Mouse (Mus musculus): ENCODE data around the gene Krt18. TPM values are rescaled to one million over a fixed set of nuclear protein-coding genes. Genes with fewer than 3 reads are reported as not detected.

Gene Krt18
- polyA plus RNA-seq, 1 experiment from 2014 or later = 22.7 TPM

DNA sequence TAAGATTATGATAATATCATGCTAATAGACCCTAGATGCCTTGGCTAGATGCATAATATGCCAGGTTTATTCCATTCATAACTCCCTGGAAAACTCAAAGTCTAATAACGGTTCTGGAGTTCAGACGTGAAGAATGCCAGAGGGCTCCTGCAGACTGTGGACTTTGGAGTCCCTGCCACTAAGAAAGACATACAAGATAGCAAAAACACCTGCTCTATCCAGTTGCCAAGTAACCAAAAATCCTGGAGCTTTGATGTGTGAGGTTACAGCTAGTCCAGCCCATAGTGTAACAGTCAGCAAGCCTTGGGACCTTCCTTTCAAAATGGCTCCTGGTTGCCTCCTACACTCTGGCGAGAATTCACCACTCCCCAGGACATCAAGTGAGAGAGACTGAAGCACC is 16.8 kb downstream of the Krt18 start:
- no peaks in the 10 kb centered on the region for H3K9me3 ChIP-seq (ENCODE audit: control insufficient read depth, low read length)
- no peak for ATAC-seq (ENCODE audit: low FRiP score)
- WGBS = 85% methylated on average over 3 of the region's 3 CpGs
- DNase-seq (ENCODE audit: low spot score) = no peak
- no peak overlapping the region for H3K27ac ChIP-seq (ENCODE audit: low read depth, low read length)
- H3K36me3 ChIP-seq (ENCODE audit: control insufficient read depth, insufficient read depth, low read length) = no peaks in the 10 kb centered on the region
- H3K4me3 ChIP-seq (ENCODE audit: low read depth, low read length) = no peak overlapping the region
- H3K4me2 ChIP-seq (replicated peaks; ENCODE audit: low read depth, low read length) = no peak overlapping the region
- H3K4me1 ChIP-seq (replicated peaks; ENCODE audit: control insufficient read depth, insufficient read depth, low read length) = no peaks in the 10 kb centered on the region
- no peak overlapping the region for H3K9ac ChIP-seq (ENCODE audit: low read depth, low read length)
- H3K27me3 ChIP-seq (ENCODE audit: control insufficient read depth, insufficient read depth, low read length) = no peaks in the 10 kb centered on the region

DNA sequence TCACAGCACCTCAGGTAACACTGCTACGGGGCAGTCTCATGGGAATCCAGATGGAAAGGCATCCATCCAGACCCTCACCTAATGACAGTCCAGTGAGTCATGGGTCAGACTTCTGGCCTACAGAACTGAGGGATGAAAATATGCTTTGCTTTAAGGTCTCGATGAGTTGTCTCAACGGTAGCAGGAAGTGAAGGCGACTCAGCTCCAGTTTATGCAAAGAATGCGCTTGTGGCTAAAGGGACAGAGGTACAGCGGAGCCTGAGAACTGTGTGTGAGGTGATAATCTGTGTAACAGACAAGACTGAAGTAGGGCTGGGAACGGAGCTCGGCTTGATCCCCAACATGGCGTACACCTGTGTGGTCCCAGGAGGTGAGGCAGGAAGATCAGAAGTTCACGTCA is 17.7 kb downstream of the Krt18 start:
- WGBS = 92% methylated on average over 10 of the region's 10 CpGs
- ATAC-seq (ENCODE audit: low FRiP score) = no peak
- Histone ChIP-seq H3K9ac (ENCODE audit: low read depth, low read length) (no peak overlapping the region), H3K9me3 (ENCODE audit: control insufficient read depth, low read length) (no peaks in the 10 kb centered on the region), H3K4me1 (replicated peaks; ENCODE audit: control insufficient read depth, insufficient read depth, low read length) (no peaks in the 10 kb centered on the region), H3K36me3 (ENCODE audit: control insufficient read depth, insufficient read depth, low read length) (no peaks in the 10 kb centered on the region), H3K4me2 (replicated peaks; ENCODE audit: low read depth, low read length) (no peak overlapping the region), H3K27ac (ENCODE audit: low read depth, low read length) (no peak overlapping the region), H3K27me3 (ENCODE audit: control insufficient read depth, insufficient read depth, low read length) (no peaks in the 10 kb centered on the region), H3K4me3 (ENCODE audit: low read depth, low read length) (no peak overlapping the region)
- DNase-seq (ENCODE audit: low spot score) = no peak

DNA sequence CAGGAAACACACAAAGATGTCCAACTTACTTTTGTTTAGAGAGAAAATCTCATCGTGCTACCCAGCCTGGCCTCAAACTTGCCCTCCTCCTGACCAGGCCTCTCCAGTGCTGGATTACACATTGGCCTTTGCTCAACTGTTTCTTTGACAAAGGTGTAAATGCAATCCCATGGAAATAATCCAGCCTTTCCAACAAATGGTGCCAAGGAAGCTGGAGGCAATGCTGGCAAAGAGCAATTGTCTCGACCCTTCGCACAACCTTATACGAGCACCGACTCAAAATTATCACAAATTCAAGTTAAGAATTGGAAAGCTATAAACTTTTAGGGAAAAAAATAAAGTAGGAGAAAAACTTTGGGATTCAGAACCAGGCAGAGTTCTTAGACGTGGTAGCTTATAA is 20.0 kb downstream of the Krt18 start:
- H3K4me2 ChIP-seq (replicated peaks; ENCODE audit: low read depth, low read length) = no peak overlapping the region
- no peaks in the 10 kb centered on the region for H3K4me1 ChIP-seq (replicated peaks; ENCODE audit: control insufficient read depth, insufficient read depth, low read length)
- ATAC-seq (ENCODE audit: low FRiP score) (no peak), DNase-seq (ENCODE audit: low spot score) (no peak)
- H3K9ac ChIP-seq (ENCODE audit: low read depth, low read length) = no peak overlapping the region
- H3K36me3 ChIP-seq (ENCODE audit: control insufficient read depth, insufficient read depth, low read length) = no peaks in the 10 kb centered on the region
- no peak overlapping the region for H3K4me3 ChIP-seq (ENCODE audit: low read depth, low read length)
- WGBS = 88% methylated on average over 6 of the region's 6 CpGs
- H3K27me3 ChIP-seq (ENCODE audit: control insufficient read depth, insufficient read depth, low read length) = no peaks in the 10 kb centered on the region
- H3K9me3 ChIP-seq (ENCODE audit: control insufficient read depth, low read length) = no peaks in the 10 kb centered on the region
- no peak overlapping the region for H3K27ac ChIP-seq (ENCODE audit: low read depth, low read length)

DNA sequence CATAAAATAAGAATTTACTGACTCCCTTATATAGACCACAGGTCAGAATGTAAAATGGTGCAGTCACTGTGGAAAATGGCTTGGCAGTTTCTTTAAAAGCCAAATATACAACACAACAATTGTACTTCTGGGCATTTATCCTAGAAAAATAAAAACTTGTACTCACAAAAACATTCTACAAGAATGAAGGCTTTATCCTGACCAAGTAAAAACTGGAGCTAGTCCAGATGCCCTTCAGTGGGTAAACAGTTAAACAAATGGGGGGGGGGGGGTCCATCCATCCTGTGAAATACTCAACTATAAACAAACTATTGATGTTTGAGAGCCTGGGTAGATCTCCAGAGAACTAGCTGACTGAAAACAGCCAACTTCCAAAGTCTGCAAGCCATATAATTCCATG is 21.9 kb downstream of the Krt18 start:
- no peaks in the 10 kb centered on the region for H3K4me1 ChIP-seq (replicated peaks; ENCODE audit: control insufficient read depth, insufficient read depth, low read length)
- no peak overlapping the region for H3K9ac ChIP-seq (ENCODE audit: low read depth, low read length)
- H3K4me2 ChIP-seq (replicated peaks; ENCODE audit: low read depth, low read length) = no peak overlapping the region
- H3K27ac ChIP-seq (ENCODE audit: low read depth, low read length) = no peak overlapping the region
- no peak overlapping the region for H3K4me3 ChIP-seq (ENCODE audit: low read depth, low read length)
- no peaks in the 10 kb centered on the region for H3K27me3 ChIP-seq (ENCODE audit: control insufficient read depth, insufficient read depth, low read length)
- ATAC-seq (ENCODE audit: low FRiP score) (no peak), DNase-seq (ENCODE audit: low spot score) (no peak)
- H3K9me3 ChIP-seq (ENCODE audit: control insufficient read depth, low read length) = no peaks in the 10 kb centered on the region
- H3K36me3 ChIP-seq (ENCODE audit: control insufficient read depth, insufficient read depth, low read length) = no peaks in the 10 kb centered on the region

DNA sequence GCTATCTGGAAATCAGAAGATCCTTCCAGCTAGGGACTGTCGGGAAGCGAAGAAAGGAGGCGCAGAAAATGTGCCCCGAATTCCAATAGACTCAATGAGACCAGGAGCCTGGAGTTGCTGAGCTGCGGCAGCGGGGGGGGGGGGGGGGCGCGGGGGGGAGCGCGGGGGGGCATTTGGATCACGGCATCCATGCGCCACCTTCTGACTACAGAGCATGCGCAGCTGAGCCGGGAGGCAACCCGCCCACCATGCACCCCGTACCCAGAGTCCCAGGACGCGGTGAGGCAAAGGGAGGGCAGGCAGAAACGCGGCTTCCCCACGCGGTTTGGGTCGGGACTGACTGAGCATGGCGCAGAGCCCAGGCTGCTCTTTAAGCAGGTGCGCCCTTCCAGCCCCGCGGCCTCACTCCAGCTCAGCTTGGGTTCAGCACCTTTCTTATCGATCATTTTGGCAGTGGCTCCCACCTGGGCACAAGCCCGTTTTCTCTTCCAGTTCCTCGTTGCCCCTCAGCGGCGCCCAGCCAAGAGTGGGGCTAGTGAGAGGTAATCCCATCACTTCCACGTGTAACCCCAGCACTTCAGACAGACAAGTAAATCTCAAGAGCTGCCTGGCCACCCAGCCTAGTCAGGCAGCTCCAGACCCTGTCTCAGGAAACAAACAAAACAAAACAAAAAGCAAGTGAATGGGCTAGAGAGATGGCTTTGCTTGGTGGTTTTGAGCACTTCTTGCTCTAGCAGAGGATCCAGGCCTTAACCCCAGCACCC is 24.1 kb downstream of the Krt18 start:
- Histone ChIP-seq H3K36me3 (ENCODE audit: control insufficient read depth, insufficient read depth, low read length) (no peaks in the 10 kb centered on the region), H3K27ac (ENCODE audit: low read depth, low read length) (no peak overlapping the region)

DNA sequence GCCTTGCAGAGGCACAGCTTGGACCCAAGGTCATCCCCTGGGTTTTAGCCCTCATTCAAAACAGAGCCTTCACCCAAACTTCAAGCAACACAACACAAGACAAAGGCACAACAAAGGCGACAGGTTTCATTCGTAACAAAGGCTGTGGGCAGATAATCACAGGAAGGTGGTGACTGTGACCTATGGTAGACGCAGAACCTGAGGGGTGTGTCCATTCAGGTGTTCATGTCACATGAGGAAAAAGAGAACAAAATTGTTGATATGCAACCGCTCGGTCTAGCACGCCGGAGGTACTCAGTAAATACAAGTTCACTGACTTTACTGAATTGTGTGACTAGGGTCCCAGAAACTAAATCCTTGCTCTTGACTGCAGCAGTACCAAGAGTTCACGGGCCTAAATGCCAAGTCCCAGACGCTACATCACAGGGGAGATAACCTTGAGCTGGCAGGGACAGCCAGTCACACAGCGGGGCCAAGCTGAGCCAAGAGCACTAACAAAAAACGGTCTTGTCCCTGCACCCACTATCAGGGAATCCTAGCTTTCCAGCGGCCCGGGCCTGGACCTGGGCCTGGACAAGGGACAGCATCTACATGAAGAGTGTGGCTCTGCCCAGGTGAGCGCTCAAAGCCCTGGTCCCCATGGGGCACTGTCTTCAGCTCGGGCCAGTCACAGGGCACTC is 28.7 kb downstream of the Krt18 start:
- no peaks in the 10 kb centered on the region for H3K27me3 ChIP-seq (ENCODE audit: control insufficient read depth, insufficient read depth, low read length)
- ATAC-seq (ENCODE audit: low FRiP score) (no peak), DNase-seq (ENCODE audit: low spot score) (no peak)
- no peaks in the 10 kb centered on the region for H3K4me1 ChIP-seq (replicated peaks; ENCODE audit: control insufficient read depth, insufficient read depth, low read length)
- no peak overlapping the region for H3K4me3 ChIP-seq (ENCODE audit: low read depth, low read length)
- no peaks in the 10 kb centered on the region for H3K36me3 ChIP-seq (ENCODE audit: control insufficient read depth, insufficient read depth, low read length)
- no peaks in the 10 kb centered on the region for H3K9me3 ChIP-seq (ENCODE audit: control insufficient read depth, low read length)
- no peak overlapping the region for H3K27ac ChIP-seq (ENCODE audit: low read depth, low read length)
- H3K4me2 ChIP-seq (replicated peaks; ENCODE audit: low read depth, low read length) = no peak overlapping the region
- H3K9ac ChIP-seq (ENCODE audit: low read depth, low read length) = no peak overlapping the region
- 88% methylated on average over 15 of the region's 15 CpGs for WGBS

More for the DNA sequence above, 24.1 kb downstream of the Krt18 start:
- peak; percentile 64 for ATAC-seq (ENCODE audit: low FRiP score)
- Histone ChIP-seq H3K4me2 (replicated peaks; ENCODE audit: low read depth, low read length) (peak overlapping the region; percentile 79), H3K9ac (ENCODE audit: low read depth, low read length) (peak overlapping the region; percentile 58), H3K27me3 (ENCODE audit: control insufficient read depth, insufficient read depth, low read length) (no peaks in the 10 kb centered on the region), H3K9me3 (ENCODE audit: control insufficient read depth, low read length) (no peaks in the 10 kb centered on the region), H3K4me3 (ENCODE audit: low read depth, low read length) (peak overlapping the region; percentile 45), H3K4me1 (replicated peaks; ENCODE audit: control insufficient read depth, insufficient read depth, low read length) (no peaks in the 10 kb centered on the region)
- DNase-seq (ENCODE audit: low spot score) = peak; percentile 72
- 1% methylated on average over 27 of the region's 33 CpGs for WGBS

DNA sequence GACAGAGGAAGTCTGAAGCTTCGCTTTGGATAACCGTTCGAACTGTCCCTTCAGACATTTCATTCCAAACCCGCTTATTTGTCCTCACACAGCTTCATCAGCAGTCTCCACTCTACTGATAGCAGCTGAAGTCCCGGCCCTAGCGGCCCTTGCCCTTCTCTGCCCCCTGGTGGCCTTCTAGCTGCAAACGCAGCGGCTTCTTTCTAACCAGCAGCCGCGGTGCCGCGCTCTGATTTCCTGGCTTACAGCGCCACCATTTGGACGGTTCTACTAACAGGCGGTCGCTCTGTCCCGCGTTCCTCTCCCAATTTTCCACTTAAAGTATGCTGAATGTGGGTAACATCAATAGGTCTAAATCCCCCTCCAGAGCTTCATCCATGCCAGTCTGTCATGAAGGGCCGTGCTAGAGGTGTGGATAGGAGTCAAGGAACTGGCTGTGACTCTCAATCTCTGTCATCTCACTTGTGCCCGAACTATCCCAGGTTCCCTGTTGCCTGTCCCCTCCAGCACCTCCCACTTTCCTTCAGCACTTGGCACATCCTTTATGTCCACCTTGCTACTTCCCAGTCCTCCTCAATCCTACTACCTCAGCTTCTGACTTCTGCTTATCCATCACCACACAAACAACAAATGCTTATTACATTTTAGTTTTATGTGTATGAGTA is 37.8 kb downstream of the Krt18 start:
- Histone ChIP-seq H3K36me3 (ENCODE audit: control insufficient read depth, insufficient read depth, low read length) (no peaks in the 10 kb centered on the region), H3K27me3 (ENCODE audit: control insufficient read depth, insufficient read depth, low read length) (peaks cover 7% of the 10 kb centered on the region; the same call in 1 of the 2 replicates), H3K9ac (ENCODE audit: low read depth, low read length) (no peak overlapping the region), H3K4me3 (ENCODE audit: low read depth, low read length) (no peak overlapping the region), H3K9me3 (ENCODE audit: control insufficient read depth, low read length) (no peaks in the 10 kb centered on the region), H3K4me2 (replicated peaks; ENCODE audit: low read depth, low read length) (no peak overlapping the region), H3K27ac (ENCODE audit: low read depth, low read length) (no peak overlapping the region), H3K4me1 (replicated peaks; ENCODE audit: control insufficient read depth, insufficient read depth, low read length) (no peaks in the 10 kb centered on the region)
- DNase-seq (ENCODE audit: low spot score) = peak; percentile 97
- peak; percentile 80 for ATAC-seq (ENCODE audit: low FRiP score)
- WGBS = 5% methylated on average over 20 of the region's 20 CpGs

DNA sequence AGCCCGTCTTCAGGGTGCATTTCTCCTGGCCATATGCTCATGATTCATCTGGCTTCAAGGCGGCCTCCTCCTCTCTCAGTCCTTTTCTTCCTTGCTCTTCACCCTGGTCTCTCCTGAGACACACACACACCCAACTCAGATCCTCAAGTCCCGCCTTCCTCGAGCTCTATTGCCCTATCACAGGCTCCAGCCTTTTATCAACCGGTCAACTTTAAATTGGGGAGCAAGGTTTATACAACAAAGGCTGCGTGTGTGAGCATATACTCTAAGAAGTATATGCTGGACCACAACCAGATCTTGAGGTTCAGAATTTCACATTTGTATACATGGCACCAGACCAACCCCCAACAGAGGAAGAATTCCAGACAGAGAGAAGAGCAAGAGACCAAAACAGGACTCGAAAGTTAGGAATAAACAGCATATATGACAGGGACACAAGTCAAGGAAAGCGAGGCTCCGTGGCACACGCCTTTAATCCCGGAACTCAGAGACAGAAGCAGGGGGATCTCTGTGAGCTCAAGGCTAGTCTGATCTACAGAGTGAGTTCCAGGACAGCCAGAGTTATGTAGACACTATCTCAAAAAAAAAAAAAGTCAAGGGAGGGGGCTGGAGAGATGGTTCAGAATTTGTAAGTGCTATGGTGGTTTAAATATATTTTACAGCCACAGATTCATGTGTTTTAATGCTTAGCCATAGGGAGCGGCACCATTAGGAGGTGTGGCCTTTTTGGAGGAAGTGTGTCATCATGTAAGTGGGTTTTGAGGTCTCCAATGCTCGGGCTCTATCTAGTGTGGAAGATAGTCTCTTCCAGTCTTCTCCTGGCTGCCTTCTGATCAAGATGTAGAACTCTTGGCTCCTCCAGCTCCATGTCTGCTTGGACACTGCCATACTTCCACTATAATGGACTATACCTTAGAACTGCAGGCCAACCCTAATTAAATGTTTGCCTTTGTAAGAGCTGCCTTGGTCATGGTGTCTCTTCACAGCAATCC is 42.8 kb downstream of the Krt18 start:
- Histone ChIP-seq H3K36me3 (ENCODE audit: control insufficient read depth, insufficient read depth, low read length) (no peaks in the 10 kb centered on the region), H3K4me3 (ENCODE audit: low read depth, low read length) (no peak overlapping the region), H3K27me3 (ENCODE audit: control insufficient read depth, insufficient read depth, low read length) (peaks cover 7% of the 10 kb centered on the region; the same call in 1 of the 2 replicates), H3K9me3 (ENCODE audit: control insufficient read depth, low read length) (no peaks in the 10 kb centered on the region), H3K4me1 (replicated peaks; ENCODE audit: control insufficient read depth, insufficient read depth, low read length) (peaks cover 4% of the 10 kb centered on the region; the same call in 1 of the 2 replicates), H3K27ac (ENCODE audit: low read depth, low read length) (no peak overlapping the region), H3K4me2 (replicated peaks; ENCODE audit: low read depth, low read length) (no peak overlapping the region), H3K9ac (ENCODE audit: low read depth, low read length) (no peak overlapping the region)
- DNase-seq (ENCODE audit: low spot score) = no peak
- WGBS = 74% methylated on average over 13 of the region's 13 CpGs
- ATAC-seq (ENCODE audit: low FRiP score) = no peak
